Mouse (Mus musculus): ENCODE measurements around the gene Zfp335. TPM values are rescaled to one million over a fixed set of nuclear protein-coding genes. Genes with fewer than 3 reads are reported as not detected.

The Zfp335 gene
- 13.9 and 15.5 TPM in 2 replicates for polyA plus RNA-seq (2014; fragmentation: Nextera tagmentation; extraction: Ambion mirVana)

GRCm38 (mm10) chr2:164911086-164912048, at the start of gene Zfp335:
TSS of gene Zfp335 (minus strand) at chr2:164911757.
- DNase-seq (peak; percentile 97), ATAC-seq (ENCODE audit: low FRiP score, low TSS enrichment) (peak; percentile 89)
- peaks cover 39% of the 10 kb centered on the region for H3K36me3 ChIP-seq (ENCODE audit: control insufficient read depth, insufficient read depth, low read length)
- H3K4me1 ChIP-seq (ENCODE audit: control insufficient read depth, insufficient read depth, low read length): peaks cover 16% of the 10 kb centered on the region
- peak within 1 kb of the TSS; percentile 100 for H3K27ac ChIP-seq (replicated peaks; ENCODE audit: low read depth, low read length)
- H3K27me3 ChIP-seq (ENCODE audit: control insufficient read depth, insufficient read depth, low read length): no peaks in the 10 kb centered on the region
- under 1% methylated on average over 90 of the region's 91 CpGs for WGBS
- H3K9ac ChIP-seq (replicated peaks; ENCODE audit: low read length): peak within 1 kb of the TSS; percentile 97
- 0 out of 2 replicates have a peak, but pooled peaks cover under 1% of the 10 kb centered on the region for H3K9me3 ChIP-seq (ENCODE audit: control insufficient read depth, low read length)
- peak within 1 kb of the TSS; percentile 74 for H3K4me3 ChIP-seq (replicated peaks; ENCODE audit: low read depth, low read length)
- H3K4me2 ChIP-seq (ENCODE audit: low read length): peak within 1 kb of the TSS; percentile 91

GRCm38 (mm10) chr2:164960716-164961441, 49.3 kb upstream of the Zfp335 start, which contains the start of gene Slc12a5:
TSS of gene Slc12a5 (plus strand) at chr2:164960802.
- H3K4me1 ChIP-seq (ENCODE audit: control insufficient read depth, insufficient read depth, low read length): peaks cover 34% of the 10 kb centered on the region
- peak; percentile 66; the same call in 1 of the 2 replicates for ATAC-seq (ENCODE audit: low FRiP score, low TSS enrichment)
- WGBS: under 1% methylated on average over 48 of the region's 54 CpGs

GRCm38 (mm10) chr2:164957548-164958315, 46.2 kb upstream of the Zfp335 start:
- no peak overlapping the region for H3K27ac ChIP-seq (replicated peaks; ENCODE audit: low read depth, low read length)
- WGBS: 61% methylated on average over 9 of the region's 9 CpGs
- H3K9ac ChIP-seq (replicated peaks; ENCODE audit: low read length): no peak overlapping the region
- H3K4me3 ChIP-seq (replicated peaks; ENCODE audit: low read depth, low read length): no peak overlapping the region
- no peaks in the 10 kb centered on the region for H3K36me3 ChIP-seq (ENCODE audit: control insufficient read depth, insufficient read depth, low read length)
- DNase-seq (no peak), ATAC-seq (ENCODE audit: low FRiP score, low TSS enrichment) (no peak)
- H3K9me3 ChIP-seq (ENCODE audit: control insufficient read depth, low read length): no peaks in the 10 kb centered on the region
- H3K4me2 ChIP-seq (ENCODE audit: low read length): no peak overlapping the region
- 0 out of 2 replicates have a peak, but pooled peaks cover 8% of the 10 kb centered on the region for H3K4me1 ChIP-seq (ENCODE audit: control insufficient read depth, insufficient read depth, low read length)
- 0 out of 2 replicates have a peak, but pooled peaks cover 4% of the 10 kb centered on the region for H3K27me3 ChIP-seq (ENCODE audit: control insufficient read depth, insufficient read depth, low read length)

More at GRCm38 (mm10) chr2:164960716-164961441, 49.3 kb upstream of the Zfp335 start, which contains the start of gene Slc12a5:
- no peaks in the 10 kb centered on the region for H3K9me3 ChIP-seq (ENCODE audit: control insufficient read depth, low read length)
- peak within 1 kb of the TSS; percentile 49 for H3K9ac ChIP-seq (replicated peaks; ENCODE audit: low read length)
- H3K4me2 ChIP-seq (ENCODE audit: low read length): peak within 1 kb of the TSS; percentile 60
- no peaks in the 10 kb centered on the region for H3K27me3 ChIP-seq (ENCODE audit: control insufficient read depth, insufficient read depth, low read length)
- H3K36me3 ChIP-seq (ENCODE audit: control insufficient read depth, insufficient read depth, low read length): no peaks in the 10 kb centered on the region
- peak within 1 kb of the TSS; percentile 53 for H3K4me3 ChIP-seq (replicated peaks; ENCODE audit: low read depth, low read length)
- peak within 1 kb of the TSS; percentile 58 for H3K27ac ChIP-seq (replicated peaks; ENCODE audit: low read depth, low read length)
- DNase-seq: peak; percentile 89

GRCm38 (mm10) chr2:164956195-164956594, 44.6 kb upstream of the Zfp335 start:
- Histone ChIP-seq H3K4me2 (ENCODE audit: low read length) (no peak overlapping the region), H3K36me3 (ENCODE audit: control insufficient read depth, insufficient read depth, low read length) (no peaks in the 10 kb centered on the region), H3K27ac (replicated peaks; ENCODE audit: low read depth, low read length) (no peak overlapping the region), H3K9ac (replicated peaks; ENCODE audit: low read length) (no peak overlapping the region), H3K27me3 (ENCODE audit: control insufficient read depth, insufficient read depth, low read length) (peaks cover 7% of the 10 kb centered on the region), H3K4me1 (ENCODE audit: control insufficient read depth, insufficient read depth, low read length) (0 out of 2 replicates have a peak, but pooled peaks cover under 1% of the 10 kb centered on the region), H3K4me3 (replicated peaks; ENCODE audit: low read depth, low read length) (no peak overlapping the region), H3K9me3 (ENCODE audit: control insufficient read depth, low read length) (no peaks in the 10 kb centered on the region)
- ATAC-seq (ENCODE audit: low FRiP score, low TSS enrichment) (no peak), DNase-seq (no peak)
- 80% methylated on average over 5 of the region's 5 CpGs for WGBS

GRCm38 (mm10) chr2:164955725-164956124, 44.2 kb upstream of the Zfp335 start:
- Histone ChIP-seq H3K9me3 (ENCODE audit: control insufficient read depth, low read length) (no peaks in the 10 kb centered on the region), H3K36me3 (ENCODE audit: control insufficient read depth, insufficient read depth, low read length) (no peaks in the 10 kb centered on the region), H3K27ac (replicated peaks; ENCODE audit: low read depth, low read length) (no peak overlapping the region), H3K4me3 (replicated peaks; ENCODE audit: low read depth, low read length) (no peak overlapping the region), H3K9ac (replicated peaks; ENCODE audit: low read length) (no peak overlapping the region), H3K4me1 (ENCODE audit: control insufficient read depth, insufficient read depth, low read length) (no peaks in the 10 kb centered on the region), H3K27me3 (ENCODE audit: control insufficient read depth, insufficient read depth, low read length) (peaks cover 12% of the 10 kb centered on the region), H3K4me2 (ENCODE audit: low read length) (no peak overlapping the region)
- ATAC-seq (ENCODE audit: low FRiP score, low TSS enrichment) (no peak), DNase-seq (no peak)
- WGBS: 71% methylated on average over 4 of the region's 4 CpGs

- H3K27me3 ChIP-seq (ENCODE audit: control insufficient read depth, insufficient read depth, low read length): peaks cover 37% of the 10 kb centered on the region
- peak; percentile 66; the same call in 1 of the 2 replicates for ATAC-seq (ENCODE audit: low FRiP score, low TSS enrichment)
- H3K9ac ChIP-seq (replicated peaks; ENCODE audit: low read length): no peak overlapping the region
Measured at GRCm38 (mm10) chr2:164953224-164953623, 41.7 kb upstream of the Zfp335 start.

GRCm38 (mm10) chr2:164952448-164952847, 40.9 kb upstream of the Zfp335 start:
- H3K27me3 ChIP-seq (ENCODE audit: control insufficient read depth, insufficient read depth, low read length): peaks cover 41% of the 10 kb centered on the region
- WGBS: 37% methylated on average over 13 of the region's 13 CpGs
- no peaks in the 10 kb centered on the region for H3K9me3 ChIP-seq (ENCODE audit: control insufficient read depth, low read length)
- no peak overlapping the region for H3K9ac ChIP-seq (replicated peaks; ENCODE audit: low read length)
- H3K4me2 ChIP-seq (ENCODE audit: low read length): no peak overlapping the region
- H3K4me1 ChIP-seq (ENCODE audit: control insufficient read depth, insufficient read depth, low read length): 0 out of 2 replicates have a peak, but pooled peaks cover 4% of the 10 kb centered on the region
- H3K36me3 ChIP-seq (ENCODE audit: control insufficient read depth, insufficient read depth, low read length): no peaks in the 10 kb centered on the region
- DNase-seq (no peak), ATAC-seq (ENCODE audit: low FRiP score, low TSS enrichment) (no peak)
- no peak overlapping the region for H3K27ac ChIP-seq (replicated peaks; ENCODE audit: low read depth, low read length)
- no peak overlapping the region for H3K4me3 ChIP-seq (replicated peaks; ENCODE audit: low read depth, low read length)

More at GRCm38 (mm10) chr2:164953224-164953623, 41.7 kb upstream of the Zfp335 start:
- H3K36me3 ChIP-seq (ENCODE audit: control insufficient read depth, insufficient read depth, low read length): no peaks in the 10 kb centered on the region
- WGBS: under 1% methylated on average over 21 of the region's 21 CpGs
- H3K4me2 ChIP-seq (ENCODE audit: low read length): peak overlapping the region; percentile 18
- no peak overlapping the region for H3K27ac ChIP-seq (replicated peaks; ENCODE audit: low read depth, low read length)
- no peak overlapping the region for H3K4me3 ChIP-seq (replicated peaks; ENCODE audit: low read depth, low read length)
- 0 out of 2 replicates have a peak, but pooled peaks cover 4% of the 10 kb centered on the region for H3K4me1 ChIP-seq (ENCODE audit: control insufficient read depth, insufficient read depth, low read length)
- peak; percentile 91 for DNase-seq
- H3K9me3 ChIP-seq (ENCODE audit: control insufficient read depth, low read length): no peaks in the 10 kb centered on the region

- no peak overlapping the region for H3K9ac ChIP-seq (replicated peaks; ENCODE audit: low read length)
- ATAC-seq (ENCODE audit: low FRiP score, low TSS enrichment): no peak
Measured at GRCm38 (mm10) chr2:164951745-164952144, 40.2 kb upstream of the Zfp335 start.

More at GRCm38 (mm10) chr2:164951745-164952144, 40.2 kb upstream of the Zfp335 start:
- WGBS: 82% methylated on average over 4 of the region's 4 CpGs
- Histone ChIP-seq H3K27ac (replicated peaks; ENCODE audit: low read depth, low read length) (no peak overlapping the region), H3K4me1 (ENCODE audit: control insufficient read depth, insufficient read depth, low read length) (0 out of 2 replicates have a peak, but pooled peaks cover 4% of the 10 kb centered on the region), H3K4me3 (replicated peaks; ENCODE audit: low read depth, low read length) (no peak overlapping the region), H3K36me3 (ENCODE audit: control insufficient read depth, insufficient read depth, low read length) (no peaks in the 10 kb centered on the region), H3K27me3 (ENCODE audit: control insufficient read depth, insufficient read depth, low read length) (peaks cover 44% of the 10 kb centered on the region), H3K4me2 (ENCODE audit: low read length) (no peak overlapping the region), H3K9me3 (ENCODE audit: control insufficient read depth, low read length) (no peaks in the 10 kb centered on the region)
- DNase-seq: no peak
